Mouse (Mus musculus) heart, embryonic 10.5 days (tissue): ENCODE data around the gene Dnah11. TPM values are rescaled to one million over a fixed set of nuclear protein-coding genes. Genes with fewer than 3 reads are reported as not detected.
A peak's percentile ranks its signal among the peaks of the same experiment; 100 is the strongest.

Experiments used
- DNase-seq: peaks from one replicate; pipeline ENCODE4 v3.0.0-alpha.2; 2017; ENCODE audit warnings: low spot score
- H3K27ac ChIP-seq: fragments of 300-500 bp; sonication (generic); 2 replicates; pipeline ENCODE4 v1.5.1; 2016; ENCODE audit warnings: mild to moderate bottlenecking
- H3K27me3 ChIP-seq: fragments of 300-500 bp; sonication (generic); 2 replicates; pipeline ENCODE4 v1.6.1; 2016; ENCODE audit warnings: mild to moderate bottlenecking; ENCODE audit not compliant: poor library complexity, insufficient read depth, severe bottlenecking
- H3K36me3 ChIP-seq: fragments of 300-500 bp; sonication (generic); 2 replicates; pipeline ENCODE4 v1.6.1; 2016; ENCODE audit warnings: mild to moderate bottlenecking, moderate library complexity
- H3K4me1 ChIP-seq: fragments of 300-500 bp; sonication (generic); 2 replicates; pipeline ENCODE4 v1.6.1; 2016; ENCODE audit warnings: mild to moderate bottlenecking
- H3K4me3 ChIP-seq: fragments of 300-500 bp; sonication (generic); 2 replicates; pipeline ENCODE4 v1.5.1; 2016; ENCODE audit warnings: mild to moderate bottlenecking, moderate library complexity
- H3K9me3 ChIP-seq: fragments of 300-500 bp; sonication (generic); 2 replicates; pipeline ENCODE4 v1.6.1; 2016; ENCODE audit warnings: mild to moderate bottlenecking, moderate library complexity
- WGBS: fragments of 180-500 bp; shearing (Covaris S2); methylation state at CpG from one replicate; pipeline ENCODE4 v1.1.7; 2016; 5-methylcytosine and 5-hydroxymethylcytosine counted together
- polyA plus RNA-seq: library from polyadenylated mRNA; unstranded; fragments of >200 nt; fragmentation: Nextera tagmentation; extraction: Ambion mirVana; gene quantifications from 2 replicates; pipeline ENCODE4 v1.2.1, GENCODE M21; 2016

Gene Dnah11
- polyA plus RNA-seq, 1 experiment from 2014 or later = 0.08 TPM

GRCm38 (mm10) chr12:118078434-118078989, 120.3 kb downstream of the Dnah11 start:
- no peaks in the 10 kb centered on the region for H3K9me3 ChIP-seq
- H3K27ac ChIP-seq = no peak overlapping the region
- 0 out of 2 replicates have a peak overlapping the region, but pooled peaks have one; percentile 12 for H3K4me3 ChIP-seq
- WGBS = 36% methylated on average over 9 of the region's 9 CpGs
- peak; percentile 81 for DNase-seq
- H3K36me3 ChIP-seq = no peaks in the 10 kb centered on the region
- no peaks in the 10 kb centered on the region for H3K27me3 ChIP-seq
- peaks cover 16% of the 10 kb centered on the region; the same call in 1 of the 2 replicates for H3K4me1 ChIP-seq

- no peak for DNase-seq
- Histone ChIP-seq H3K27me3 (no peaks in the 10 kb centered on the region), H3K9me3 (no peaks in the 10 kb centered on the region), H3K36me3 (no peaks in the 10 kb centered on the region), H3K4me1 (peaks cover 16% of the 10 kb centered on the region; the same call in 1 of the 2 replicates), H3K4me3 (no peak overlapping the region), H3K27ac (no peak overlapping the region)
- WGBS = 87% methylated on average over 3 of the region's 3 CpGs
These were observed 122.0 kb downstream of the Dnah11 start for GRCm38 (mm10) chr12:118076802-118077201.

- WGBS = 67% methylated on average over 3 of the region's 3 CpGs
- H3K4me1 ChIP-seq = no peaks in the 10 kb centered on the region; the same call in 1 of the 2 replicates
- no peak overlapping the region for H3K4me3 ChIP-seq
- no peaks in the 10 kb centered on the region for H3K9me3 ChIP-seq
- DNase-seq = no peak
- H3K36me3 ChIP-seq = no peaks in the 10 kb centered on the region
- no peaks in the 10 kb centered on the region for H3K27me3 ChIP-seq
- H3K27ac ChIP-seq = no peak overlapping the region
These were observed 126.5 kb downstream of the Dnah11 start for GRCm38 (mm10) chr12:118072181-118072872.

GRCm38 (mm10) chr12:118071667-118072066, 127.2 kb downstream of the Dnah11 start:
- no peaks in the 10 kb centered on the region for H3K27me3 ChIP-seq
- 93% methylated on average over 1 of the region's 1 CpGs for WGBS
- no peaks in the 10 kb centered on the region for H3K4me1 ChIP-seq
- DNase-seq = no peak
- no peaks in the 10 kb centered on the region for H3K9me3 ChIP-seq
- H3K36me3 ChIP-seq = no peaks in the 10 kb centered on the region
- H3K4me3 ChIP-seq = no peak overlapping the region
- H3K27ac ChIP-seq = no peak overlapping the region

- WGBS = 72% methylated on average over 4 of the region's 4 CpGs
- H3K27me3 ChIP-seq = no peaks in the 10 kb centered on the region
These were observed 130.1 kb downstream of the Dnah11 start for GRCm38 (mm10) chr12:118068785-118069184.

GRCm38 (mm10) chr12:118062343-118062742, 136.5 kb downstream of the Dnah11 start:
- Histone ChIP-seq H3K27me3 (no peaks in the 10 kb centered on the region), H3K4me3 (no peak overlapping the region), H3K9me3 (no peaks in the 10 kb centered on the region), H3K4me1 (no peaks in the 10 kb centered on the region), H3K36me3 (no peaks in the 10 kb centered on the region), H3K27ac (no peak overlapping the region)
- 88% methylated on average over 6 of the region's 6 CpGs for WGBS
- DNase-seq = no peak

More at GRCm38 (mm10) chr12:118068785-118069184, 130.1 kb downstream of the Dnah11 start:
- no peak overlapping the region for H3K27ac ChIP-seq
- no peaks in the 10 kb centered on the region for H3K4me1 ChIP-seq
- no peaks in the 10 kb centered on the region for H3K36me3 ChIP-seq
- no peak overlapping the region for H3K4me3 ChIP-seq
- DNase-seq = no peak
- H3K9me3 ChIP-seq = no peaks in the 10 kb centered on the region

- Histone ChIP-seq H3K36me3 (no peaks in the 10 kb centered on the region), H3K4me3 (no peak overlapping the region), H3K27ac (no peak overlapping the region), H3K27me3 (no peaks in the 10 kb centered on the region), H3K4me1 (no peaks in the 10 kb centered on the region), H3K9me3 (no peaks in the 10 kb centered on the region)
- 86% methylated on average over 10 of the region's 10 CpGs for WGBS
- DNase-seq = no peak
These were observed 142.0 kb downstream of the Dnah11 start for GRCm38 (mm10) chr12:118056876-118057275.

GRCm38 (mm10) chr12:118045381-118045780, 153.5 kb downstream of the Dnah11 start:
- H3K9me3 ChIP-seq = no peaks in the 10 kb centered on the region
- no peaks in the 10 kb centered on the region for H3K36me3 ChIP-seq
- no peak for DNase-seq
- H3K27me3 ChIP-seq = no peaks in the 10 kb centered on the region
- WGBS = 82% methylated on average over 4 of the region's 4 CpGs
- peaks cover 7% of the 10 kb centered on the region; the same call in 1 of the 2 replicates for H3K4me1 ChIP-seq
- no peak overlapping the region for H3K4me3 ChIP-seq
- no peak overlapping the region for H3K27ac ChIP-seq

- Histone ChIP-seq H3K4me3 (no peak overlapping the region), H3K27me3 (no peaks in the 10 kb centered on the region), H3K36me3 (no peaks in the 10 kb centered on the region), H3K4me1 (no peaks in the 10 kb centered on the region; the same call in 1 of the 2 replicates), H3K9me3 (no peaks in the 10 kb centered on the region), H3K27ac (no peak overlapping the region)
- 91% methylated on average over 1 of the region's 1 CpGs for WGBS
- DNase-seq = no peak
These were observed 155.7 kb downstream of the Dnah11 start for GRCm38 (mm10) chr12:118043130-118043647.

GRCm38 (mm10) chr12:118042196-118042595, 156.6 kb downstream of the Dnah11 start:
- WGBS = 79% methylated on average over 2 of the region's 2 CpGs
- Histone ChIP-seq H3K36me3 (no peaks in the 10 kb centered on the region), H3K27me3 (no peaks in the 10 kb centered on the region), H3K27ac (no peak overlapping the region), H3K9me3 (no peaks in the 10 kb centered on the region), H3K4me3 (no peak overlapping the region), H3K4me1 (no peaks in the 10 kb centered on the region; the same call in 1 of the 2 replicates)
- DNase-seq = no peak

- Histone ChIP-seq H3K4me3 (no peak overlapping the region), H3K9me3 (no peaks in the 10 kb centered on the region), H3K4me1 (no peaks in the 10 kb centered on the region), H3K36me3 (no peaks in the 10 kb centered on the region), H3K27me3 (no peaks in the 10 kb centered on the region), H3K27ac (no peak overlapping the region)
- DNase-seq = no peak
- 63% methylated on average over 1 of the region's 1 CpGs for WGBS
These were observed 163.9 kb downstream of the Dnah11 start for GRCm38 (mm10) chr12:118034990-118035389.

- H3K36me3 ChIP-seq = no peaks in the 10 kb centered on the region
- 64% methylated on average over 4 of the region's 4 CpGs for WGBS
- no peaks in the 10 kb centered on the region for H3K9me3 ChIP-seq
- H3K4me3 ChIP-seq = no peak overlapping the region
- DNase-seq = no peak
- H3K4me1 ChIP-seq = no peaks in the 10 kb centered on the region
- no peak overlapping the region for H3K27ac ChIP-seq
- no peaks in the 10 kb centered on the region for H3K27me3 ChIP-seq
These were observed 173.1 kb downstream of the Dnah11 start for GRCm38 (mm10) chr12:118025771-118026170.

- H3K4me3 ChIP-seq = no peak overlapping the region
- no peaks in the 10 kb centered on the region for H3K4me1 ChIP-seq
- H3K27me3 ChIP-seq = no peaks in the 10 kb centered on the region
- 45% methylated on average over 6 of the region's 6 CpGs for WGBS
- no peak overlapping the region for H3K27ac ChIP-seq
- no peak for DNase-seq
- H3K9me3 ChIP-seq = no peaks in the 10 kb centered on the region
- H3K36me3 ChIP-seq = no peaks in the 10 kb centered on the region
These were observed 179.9 kb downstream of the Dnah11 start for GRCm38 (mm10) chr12:118018936-118019335.
